Mouse (Mus musculus): ENCODE results near the gene Abcb11.
"Not testable (repeated sequence)": the region's sequence is repeated elsewhere in the genome, so short reads cannot be mapped to it uniquely, and the experiment has no call there.

Gene Abcb11

GRCm38 (mm10) chr2:69342496-69343221, at the start of gene Abcb11:
Abcb11 (minus strand) TSS chr2:69342616.
- no peak for DNase-seq (ENCODE audit: low spot score in 2 of 2)

- DNase-seq (ENCODE audit: low spot score in 2 of 2), result no peak
Observed at GRCm38 (mm10) chr2:69386118-69386871, 43.9 kb upstream of the Abcb11 start.

DNA sequence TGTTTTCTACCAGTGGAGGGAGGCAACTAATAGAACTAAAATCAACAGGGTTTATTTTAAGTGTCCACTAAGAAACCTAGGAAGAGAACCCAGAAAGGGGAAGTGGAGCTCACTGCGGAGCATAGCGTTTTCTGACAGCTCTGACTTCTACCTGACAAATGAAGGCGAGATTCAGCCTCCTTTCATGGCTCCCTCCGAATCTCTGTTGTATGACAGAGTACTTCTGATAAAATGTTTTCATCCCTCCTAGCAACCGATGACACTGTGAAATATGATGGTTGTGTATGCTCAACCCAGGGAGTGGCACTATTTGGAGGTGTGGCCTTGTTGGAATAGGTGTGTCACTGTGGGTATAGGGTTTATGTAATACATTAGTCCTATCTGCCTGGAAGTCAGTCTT, 40.4 kb upstream of the Abcb11 start:
- no peak for DNase-seq (ENCODE audit: low spot score in 2 of 2)

DNA sequence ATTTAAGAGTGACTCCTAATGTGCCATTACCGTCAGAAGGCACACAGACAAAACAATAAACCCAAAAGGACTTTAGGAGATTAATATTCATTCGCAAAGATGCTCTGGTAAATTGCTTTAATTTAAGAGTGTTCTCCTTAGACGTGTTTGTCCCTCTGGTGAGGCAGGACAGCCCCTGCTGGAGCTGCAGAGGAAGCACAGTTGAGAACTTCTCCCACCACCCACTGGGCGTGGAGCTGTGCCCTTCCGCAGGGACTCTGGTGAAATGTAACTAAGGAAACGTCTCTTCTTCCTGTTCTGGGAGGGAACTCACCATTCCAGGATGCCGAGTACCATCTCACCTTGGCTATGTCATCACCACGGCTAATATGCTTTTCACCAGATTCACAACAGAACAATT, 39.3 kb upstream of the Abcb11 start:
- DNase-seq (ENCODE audit: low spot score in 2 of 2), result no peak

- DNase-seq (ENCODE audit: low spot score in 2 of 2), result no peak
Observed at GRCm38 (mm10) chr2:69380281-69380680, 37.9 kb upstream of the Abcb11 start, which contains the start of gene Dhrs9. Dhrs9 (plus strand) TSS chr2:69380445.

DNA sequence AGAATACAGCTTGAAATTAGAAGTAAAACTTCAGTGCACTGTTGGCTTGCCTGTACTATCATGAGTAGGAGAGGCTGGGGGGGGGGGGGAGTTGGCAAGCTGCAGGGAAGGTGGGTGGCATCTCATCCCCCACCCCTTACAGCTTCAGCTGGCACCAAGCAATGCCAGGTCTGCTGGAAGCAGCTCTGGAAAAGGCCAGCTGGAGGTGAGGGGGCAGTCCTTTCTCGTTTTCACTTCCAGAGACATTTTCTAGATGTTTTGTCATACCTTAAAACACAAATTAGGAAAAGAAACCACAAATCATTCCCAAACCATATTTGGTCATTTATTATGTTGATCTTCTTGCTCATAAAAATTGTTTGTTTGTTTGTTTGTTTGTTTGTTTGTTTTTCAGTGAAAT, 37.4 kb upstream of the Abcb11 start:
- DNase-seq (ENCODE audit: low spot score in 2 of 2), result no peak

DNA sequence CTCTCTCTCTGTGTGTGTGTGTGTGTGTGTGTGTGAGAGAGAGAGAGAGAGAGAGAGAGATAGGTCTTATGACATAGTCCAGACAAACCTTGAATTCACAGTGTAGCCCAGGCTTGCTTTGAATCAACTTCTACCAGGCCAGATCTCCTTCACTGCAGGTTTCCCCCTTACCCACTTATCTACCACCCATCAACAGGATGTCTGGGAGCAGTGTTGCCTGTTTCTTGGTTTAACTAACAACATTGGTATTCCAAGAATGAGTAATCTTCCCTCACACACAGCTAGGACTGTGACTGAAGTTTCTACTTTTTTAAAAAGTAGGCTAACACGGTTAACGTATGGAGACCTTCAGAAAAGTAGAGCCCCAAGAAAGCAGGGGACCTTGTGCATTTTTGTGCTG, 34.4 kb upstream of the Abcb11 start:
- no peak for DNase-seq (ENCODE audit: low spot score in 2 of 2)

- no peak for DNase-seq (ENCODE audit: low spot score in 2 of 2)
Observed at GRCm38 (mm10) chr2:69365275-69365674, 22.9 kb upstream of the Abcb11 start.

- DNase-seq (ENCODE audit: low spot score in 2 of 2), result no peak
Observed at GRCm38 (mm10) chr2:69364831-69365230, 22.4 kb upstream of the Abcb11 start.

GRCm38 (mm10) chr2:69355402-69355801, 13.0 kb upstream of the Abcb11 start:
- not testable (repeated sequence) for DNase-seq (ENCODE audit: low spot score in 2 of 2)

DNA sequence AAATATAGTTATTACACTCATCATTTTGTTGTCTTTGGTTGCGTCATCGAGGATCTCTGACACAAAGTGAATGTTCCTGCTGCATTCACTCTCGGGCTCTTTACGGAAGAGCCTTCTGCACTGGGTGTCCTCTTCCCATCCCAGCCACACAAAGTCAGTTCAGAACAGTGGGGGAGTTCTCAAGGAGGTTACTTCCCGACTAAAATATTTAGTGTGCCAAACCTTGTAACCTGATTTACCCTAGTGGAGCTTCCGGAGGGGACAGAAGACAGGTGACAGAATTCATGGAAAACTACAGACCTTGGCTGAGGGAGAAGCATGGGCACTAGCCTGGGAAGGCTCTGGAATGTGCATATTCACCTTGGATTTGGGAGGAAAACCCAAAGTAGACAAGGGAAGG, 910 bp downstream of the Abcb11 start:
- no peak for DNase-seq (ENCODE audit: low spot score in 2 of 2)

GRCm38 (mm10) chr2:69331523-69331922, 10.9 kb downstream of the Abcb11 start:
- not testable (repeated sequence) for DNase-seq (ENCODE audit: low spot score in 2 of 2)

DNA sequence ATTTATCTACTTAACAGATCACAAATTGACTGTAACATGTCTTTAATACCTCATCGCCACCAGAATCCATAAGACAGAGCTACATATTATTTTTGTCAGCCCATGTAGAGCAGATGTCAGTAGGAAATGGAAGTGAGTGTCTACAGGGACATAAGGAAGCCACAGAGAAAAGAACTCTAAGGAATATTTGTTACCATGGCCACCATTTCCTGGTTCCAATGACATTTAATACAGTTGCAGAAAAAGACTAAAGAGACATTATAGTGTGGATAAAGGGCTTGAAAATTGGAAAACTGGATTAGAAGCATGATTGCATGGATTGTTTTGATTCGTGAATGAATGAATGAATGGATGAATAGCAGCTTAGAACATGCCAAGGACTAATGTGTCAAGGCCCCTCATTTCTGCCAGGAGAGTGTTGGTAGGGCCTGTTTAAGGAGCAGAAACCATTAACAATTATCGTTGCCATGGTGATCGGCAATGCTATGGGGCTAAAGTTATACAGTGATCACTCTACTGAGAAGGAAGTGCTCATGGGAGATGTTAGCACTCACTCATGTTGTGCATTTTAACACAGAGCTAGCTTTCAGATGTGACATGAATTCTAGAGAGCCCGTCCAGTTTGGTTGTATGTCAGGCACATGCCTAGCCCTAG, 13.8 kb downstream of the Abcb11 start:
- DNase-seq (ENCODE audit: low spot score in 2 of 2), result no peak

DNA sequence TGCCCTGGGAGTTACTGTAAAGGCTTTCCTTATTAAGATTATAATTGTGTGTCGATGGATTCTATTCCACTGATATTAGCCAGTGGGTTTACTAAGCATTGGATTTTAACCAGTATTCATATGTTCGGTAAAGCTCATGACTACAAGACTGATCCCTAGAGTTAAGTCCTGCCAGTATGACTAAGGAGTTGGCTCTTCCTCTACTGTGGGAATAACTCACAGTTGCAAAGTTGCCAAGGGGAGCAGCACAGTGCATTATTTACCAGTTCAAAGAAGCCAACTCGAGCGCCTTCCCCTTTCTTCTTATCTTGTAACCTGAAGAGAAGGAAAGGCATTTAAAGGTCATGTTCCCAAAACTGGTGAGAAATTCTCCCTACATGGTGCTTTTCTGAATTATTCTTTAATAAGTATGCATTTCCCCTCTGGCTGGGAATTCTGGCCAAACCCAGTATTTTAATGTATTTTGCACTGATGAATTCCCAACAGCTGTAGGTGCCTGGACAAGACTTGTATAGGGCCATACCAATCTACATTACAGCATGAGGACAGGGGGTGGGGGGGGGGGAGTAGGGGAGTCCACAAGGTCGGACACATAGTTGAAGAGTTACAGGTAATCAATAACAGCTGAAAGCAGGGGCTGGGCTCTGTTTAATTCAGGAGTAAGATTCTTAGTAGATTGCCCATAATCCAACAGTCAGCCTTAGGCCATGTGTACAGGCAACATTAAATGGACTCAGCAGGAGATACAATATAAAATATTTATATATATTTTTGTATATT, 17.3 kb downstream of the Abcb11 start:
- peak in 1 of 2 experiments; percentile 1 for DNase-seq (ENCODE audit: low spot score in 2 of 2)

GRCm38 (mm10) chr2:69323018-69323417, 19.4 kb downstream of the Abcb11 start:
- DNase-seq (ENCODE audit: low spot score in 2 of 2), result no peak

DNA sequence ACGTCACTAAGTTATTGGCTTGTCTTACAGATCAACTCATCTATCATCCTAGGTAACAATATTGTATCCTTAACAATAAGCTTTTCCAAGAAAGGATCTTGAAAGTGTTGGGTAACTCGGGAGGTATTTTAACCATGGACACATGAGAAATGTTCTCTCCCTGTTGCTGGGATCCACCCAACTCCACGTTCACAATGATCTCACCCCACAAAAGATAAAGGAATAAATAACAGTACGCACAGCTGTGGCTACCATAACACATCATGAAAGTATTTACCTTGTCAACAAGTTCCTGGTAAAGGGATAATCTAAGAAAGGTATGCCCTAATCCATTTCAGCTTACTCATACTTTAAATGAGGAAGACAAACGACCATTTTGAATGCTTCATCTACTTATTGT, 21.0 kb downstream of the Abcb11 start:
- no peak for DNase-seq (ENCODE audit: low spot score in 2 of 2)

DNA sequence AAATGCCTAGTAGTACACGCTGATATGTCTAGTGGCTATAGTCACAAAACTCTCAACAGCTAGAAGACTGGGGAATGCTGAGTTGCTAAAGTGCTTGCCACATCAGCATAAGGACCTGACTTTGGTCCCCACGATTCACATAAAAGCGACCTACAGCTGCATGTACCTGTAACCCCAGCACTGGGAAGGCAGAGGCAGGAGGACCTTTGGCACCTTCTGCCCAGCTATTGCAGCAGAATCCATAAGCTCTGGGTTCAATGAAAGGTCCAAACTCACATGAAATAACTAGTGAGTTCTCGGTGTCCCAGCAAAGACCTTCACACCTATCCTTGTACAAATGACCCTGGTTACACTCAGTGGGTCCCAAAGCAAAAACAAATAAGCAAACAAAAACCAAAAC, 31.1 kb downstream of the Abcb11 start:
- no peak for DNase-seq (ENCODE audit: low spot score in 2 of 2)

DNA sequence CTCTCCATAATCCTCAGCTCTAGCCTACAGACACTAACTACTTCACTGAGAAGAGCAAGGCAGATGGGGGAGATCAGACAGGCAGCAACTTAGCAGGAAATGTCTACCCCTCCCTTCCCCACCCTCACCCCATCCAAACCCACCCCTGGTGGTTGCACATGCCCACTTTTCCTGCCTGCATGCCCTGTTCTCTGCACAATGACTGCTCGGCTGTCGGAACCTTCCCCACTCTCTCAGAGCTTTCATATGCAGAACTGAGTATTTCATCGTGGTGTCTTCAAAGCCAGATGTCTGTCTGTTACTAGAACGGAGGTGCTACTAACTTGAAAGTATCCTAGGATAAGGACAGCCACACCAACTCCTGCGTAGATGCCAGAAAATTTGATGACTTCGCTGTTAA, 34.3 kb downstream of the Abcb11 start:
- no peak for DNase-seq (ENCODE audit: low spot score in 2 of 2)

DNA sequence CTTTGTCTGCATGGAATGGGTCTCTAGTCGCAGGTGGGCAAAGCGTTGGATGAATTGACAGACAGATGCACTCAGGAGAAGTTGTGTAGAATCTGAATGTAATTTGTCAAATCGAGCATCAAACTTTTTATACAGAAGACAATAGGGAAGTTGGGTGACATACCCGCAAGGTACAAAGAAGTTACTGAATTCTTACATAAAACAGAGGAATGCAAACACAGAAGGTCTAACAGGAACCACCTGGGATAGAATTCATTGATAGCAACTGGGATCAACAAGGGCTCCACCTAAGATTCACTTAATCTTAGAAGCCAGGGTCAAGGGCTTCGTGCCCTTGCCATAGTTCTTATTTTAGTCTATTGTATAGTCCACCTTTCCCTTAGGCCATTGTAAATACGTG, 41.8 kb downstream of the Abcb11 start:
- DNase-seq (ENCODE audit: low spot score in 2 of 2), result not testable (repeated sequence)

DNA sequence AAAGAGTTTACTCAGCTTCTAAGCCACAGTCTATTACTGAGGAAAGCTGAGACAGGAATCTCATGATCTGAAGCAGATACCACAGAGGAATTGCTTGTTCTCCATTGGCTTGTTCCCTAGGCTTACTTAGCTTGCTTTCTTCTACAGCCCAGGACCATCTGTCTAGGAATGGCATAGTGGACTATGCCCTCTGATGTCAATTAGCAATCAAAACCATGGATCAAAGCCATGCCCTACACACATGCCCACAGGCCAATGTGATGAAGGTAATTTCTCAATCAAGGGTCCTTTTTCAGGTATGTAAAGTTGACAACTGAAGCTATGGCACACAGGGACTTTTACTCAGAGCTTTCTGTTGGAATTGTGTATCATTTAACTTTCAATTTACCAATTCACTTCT, 47.9 kb downstream of the Abcb11 start:
- DNase-seq (ENCODE audit: low spot score in 2 of 2), result no peak

GRCm38 (mm10) chr2:69288989-69289388, 53.4 kb downstream of the Abcb11 start:
- DNase-seq (ENCODE audit: low spot score in 2 of 2), result no peak

DNA sequence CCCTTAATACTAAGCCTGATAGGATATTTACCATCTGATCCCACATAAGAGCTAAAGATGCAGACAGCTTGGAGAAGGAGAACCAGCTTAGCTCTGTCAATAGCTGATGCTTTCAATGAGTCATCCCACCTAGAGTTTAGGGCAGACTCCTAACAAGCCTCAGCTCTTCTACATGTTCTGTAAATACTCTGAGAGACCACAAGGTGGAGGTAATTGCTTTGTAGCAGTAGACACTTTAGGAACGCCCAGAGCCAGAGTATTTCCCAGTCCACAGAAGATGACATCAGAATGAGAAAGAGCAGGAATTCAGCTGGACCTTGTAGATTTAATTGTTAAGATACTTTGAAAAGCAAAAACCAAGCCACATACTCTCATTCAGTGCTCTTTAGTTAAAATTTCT, 66.5 kb downstream of the Abcb11 start:
- no peak for DNase-seq (ENCODE audit: low spot score in 2 of 2)
